In genomic region chr11:42000190-42001098, GRCm38 (mm10) we compare ENCODE assay signal across 9 mouse cellular contexts. TPM values are rescaled to one million over a fixed set of nuclear protein-coding genes. Genes with fewer than 3 reads are reported as not detected.
DNase-seq lines count a peak whose midpoint lies in the region; ATAC-seq lines count a peak whose summit lies in the region.
"Had no signal": no experiment of that assay in that cellular context is flagged by ENCODE, and none has a peak within 500 bp of the region (broad histone marks: within the 10 kb centered on the region; RNA-seq: fewer than 3 reads in every experiment).

Gene Gabrg2 (minus strand): TSS chr11:42000857.

- WGBS in kidney, embryonic 16.5 days, result 10% methylated on average over 20 of the region's 20 CpGs

- no peak within 1 kb of the TSS for H3K4me3 ChIP-seq in kidney, embryonic 16.5 days (ENCODE audit: low read length)
- H3K4me3 ChIP-seq: myocyte had no signal

- H3K4me1 ChIP-seq in kidney, embryonic 16.5 days (ENCODE audit: insufficient read depth, low read length), result no peaks in the 10 kb centered on the region

- H3K4me2 ChIP-seq in kidney, embryonic 16.5 days (replicated peaks; ENCODE audit: low read depth, low read length), result no peak within 1 kb of the TSS

- H3K27me3 ChIP-seq in kidney, embryonic 16.5 days (ENCODE audit: insufficient read depth, low read length), result no peaks in the 10 kb centered on the region

- H3K27ac ChIP-seq in kidney, embryonic 16.5 days (ENCODE audit: low read length), result no peak within 1 kb of the TSS

- no peak within 1 kb of the TSS for H3K9ac ChIP-seq in kidney, embryonic 16.5 days (replicated peaks; ENCODE audit: low read length)

- H3K9me3 ChIP-seq in kidney, embryonic 16.5 days (ENCODE audit: low read length), result no peaks in the 10 kb centered on the region

- peak; percentile 36 to 61 for DNase-seq in cerebellum, postnatal 36 days
- DNase-seq in frontal cortex, adult 2 months (ENCODE audit: extremely low spot score in 1 of 2, low spot score in 1 of 2), result peak; percentile 28 to 64
- peak; percentile 29 to 46 for DNase-seq in left cerebral cortex, adult 8-10 months (ENCODE audit: low spot score in 2 of 2)
- DNase-seq in right cerebral cortex, adult 18-20 months, result peak; percentile 24
- DNase-seq in yolk sac, embryonic 10.5 days (ENCODE audit: low spot score), result no peak
- DNase-seq in ovary, postnatal 14 days (ENCODE audit: low spot score), result no peak

- no peaks in the 10 kb centered on the region for H3K36me3 ChIP-seq in kidney, embryonic 16.5 days (ENCODE audit: insufficient read depth, low read length)

- no peak for ATAC-seq in kidney, embryonic 16.5 days (ENCODE audit: low FRiP score, low TSS enrichment)
- no peak for ATAC-seq in inflammation-experienced regulatory T-cells, adult 6 months

RNA-seq across cellular contexts. Expression of gene Gabrg2, which starts in this region (rescaled TPM):
- 100.0 and 112 TPM in 2 replicates for polyA plus RNA-seq in frontal cortex, adult 2 months (2012; rRNA removed)
- total RNA-seq in left cerebral cortex, adult 8-10 months (2022), result 100 to 1,000 TPM; 170 to 213 (median 179) TPM
- 0.12 and 0.22 TPM in 2 replicates for polyA plus RNA-seq in kidney, embryonic 16.5 days (2015; fragmentation: Nextera tagmentation; extraction: Ambion mirVana)
- under 1 TPM in 1 of 3 experiments, not detected in 2; 0.15 TPM for polyA plus RNA-seq in inflammation-experienced regulatory T-cells, adult 6 months (2017; shearing (Covaris generic))

Comparison
In these comparisons a context has a peak if more than half of its experiments do, and no peak if none do; other contexts are left out.
1. RNA of gene Gabrg2 (polyA plus RNA-seq): 100.0 to 112 TPM in frontal cortex, adult 2 months; 0.12 to 0.22 TPM in kidney, embryonic 16.5 days and 0.15 TPM in inflammation-experienced regulatory T-cells, adult 6 months; every median in the first group is over 10 times any median in the second.
2. DNase-seq: peak in cerebellum, postnatal 36 days (2 of 2), frontal cortex, adult 2 months (2 of 2), left cerebral cortex, adult 8-10 months (2 of 2) and right cerebral cortex, adult 18-20 months (single experiment); none in yolk sac, embryonic 10.5 days (single experiment) and ovary, postnatal 14 days (single experiment).